Mouse (Mus musculus) lung, postnatal 0 days (tissue): ENCODE measurements around the gene Tiparp. TPM values are rescaled to one million over a fixed set of nuclear protein-coding genes. Genes with fewer than 3 reads are reported as not detected.
A peak's percentile ranks its signal among the peaks of the same experiment; 100 is the strongest.

Experiments
- ATAC-seq: fragments of 200-750 bp; cut with Nextera tagmentation; 2 replicates; pipeline ENCODE4 v1.8.0; 2017; ENCODE audit warnings: moderate library complexity
- DNase-seq: peaks from one replicate; pipeline ENCODE4 v3.0.0-alpha.2; 2016; ENCODE audit warnings: low spot score
- H3K27ac ChIP-seq: fragments of 300-500 bp; sonication (generic); 2 replicates; pipeline ENCODE4 v1.5.1; 2014; ENCODE audit warnings: antibody characterized with exemption, mild to moderate bottlenecking, low read length, mixed read lengths
- H3K27me3 ChIP-seq: fragments of 300-500 bp; sonication (generic); replicated peaks from 2 replicates; pipeline ENCODE4 v1.6.1; 2014; ENCODE audit warnings: low read length, mixed read lengths; ENCODE audit not compliant: insufficient read depth
- H3K36me3 ChIP-seq: fragments of 300-500 bp; sonication (generic); 2 replicates; pipeline ENCODE4 v1.6.1; 2014; ENCODE audit warnings: low read length, mixed read lengths; ENCODE audit not compliant: insufficient read depth
- H3K4me1 ChIP-seq: fragments of 300-500 bp; sonication (generic); 2 replicates; pipeline ENCODE4 v1.6.1; 2014; ENCODE audit warnings: antibody characterized with exemption, low read depth, low read length, mixed read lengths; ENCODE audit not compliant: insufficient read depth
- H3K4me2 ChIP-seq: fragments of 300-500 bp; sonication (generic); replicated peaks from 2 replicates; pipeline ENCODE4 v1.6.1; 2014; ENCODE audit warnings: low read depth, mild to moderate bottlenecking, low read length, moderate library complexity, mixed read lengths
- H3K4me3 ChIP-seq: fragments of 300-500 bp; sonication (generic); 2 replicates; pipeline ENCODE4 v1.5.1; 2014; ENCODE audit warnings: low read depth, low read length
- H3K9ac ChIP-seq: fragments of 300-500 bp; sonication (generic); replicated peaks from 2 replicates; pipeline ENCODE4 v1.6.1; 2014; ENCODE audit warnings: low read depth, mild to moderate bottlenecking
- H3K9me3 ChIP-seq: fragments of 300-500 bp; sonication (generic); 2 replicates; pipeline ENCODE4 v1.6.1; 2016; ENCODE audit warnings: low read length, mixed read lengths
- CTCF ChIP-seq: IDR thresholded peaks from 2 replicates; pipeline ENCODE4 v1.5.1; 2016; ENCODE audit warnings: antibody characterized with exemption, mild to moderate bottlenecking
- EP300 ChIP-seq: IDR thresholded peaks from 2 replicates; pipeline ENCODE4 v1.6.1; 2016; ENCODE audit warnings: antibody characterized with exemption, mild to moderate bottlenecking, control low read depth
- WGBS: fragments of 180-500 bp; shearing (Covaris S2); extraction: QIAGEN DNeasy Blood & Tissue Kit; methylation state at CpG from one replicate; pipeline ENCODE4 v1.1.7; 2014; 5-methylcytosine and 5-hydroxymethylcytosine counted together
- polyA plus RNA-seq: library from polyadenylated mRNA; unstranded; fragments of >200 nt; fragmentation: Nextera tagmentation; extraction: Ambion mirVana; gene quantifications from 2 replicates; pipeline ENCODE4 v1.2.1, GENCODE M21; 2015

Gene Tiparp
- polyA plus RNA-seq, 1 experiment from 2014 or later: 45.1 TPM

GRCm38 (mm10) chr3:65487419-65488088 is 40.7 kb upstream of the Tiparp start:
- 56% methylated on average over 2 of the region's 2 CpGs for WGBS
- H3K36me3 ChIP-seq: no peaks in the 10 kb centered on the region
- no peak overlapping the region for H3K27ac ChIP-seq
- ATAC-seq (no peak), DNase-seq (no peak)
- H3K9ac ChIP-seq: no peak overlapping the region
- no peak overlapping the region for H3K4me2 ChIP-seq
- no peak overlapping the region for H3K4me3 ChIP-seq
- H3K27me3 ChIP-seq: no peaks in the 10 kb centered on the region
- no peaks in the 10 kb centered on the region for H3K9me3 ChIP-seq
- no peaks in the 10 kb centered on the region for H3K4me1 ChIP-seq
- TF ChIP-seq EP300: no peak
- no peak for TF ChIP-seq CTCF

- no peak overlapping the region for H3K27ac ChIP-seq
- H3K4me1 ChIP-seq: no peaks in the 10 kb centered on the region
- H3K36me3 ChIP-seq: no peaks in the 10 kb centered on the region
- H3K27me3 ChIP-seq: no peaks in the 10 kb centered on the region
- ATAC-seq: no peak
- no peak overlapping the region for H3K4me3 ChIP-seq
- H3K9me3 ChIP-seq: no peaks in the 10 kb centered on the region
- no peak overlapping the region for H3K4me2 ChIP-seq
- DNase-seq: no peak
- no peak overlapping the region for H3K9ac ChIP-seq
- TF ChIP-seq EP300 (no peak), CTCF (no peak)
- 46% methylated on average over 1 of the region's 1 CpGs for WGBS
Measured at GRCm38 (mm10) chr3:65488556-65489244, 39.5 kb upstream of the Tiparp start.

GRCm38 (mm10) chr3:65489601-65490000 is 38.6 kb upstream of the Tiparp start:
- DNase-seq: no peak
- H3K9ac ChIP-seq: no peak overlapping the region
- no peaks in the 10 kb centered on the region for H3K27me3 ChIP-seq
- no peaks in the 10 kb centered on the region for H3K36me3 ChIP-seq
- 80% methylated on average over 6 of the region's 6 CpGs for WGBS
- H3K27ac ChIP-seq: no peak overlapping the region
- no peak overlapping the region for H3K4me3 ChIP-seq
- H3K9me3 ChIP-seq: no peaks in the 10 kb centered on the region
- H3K4me1 ChIP-seq: no peaks in the 10 kb centered on the region; the same call in 1 of the 2 replicates
- H3K4me2 ChIP-seq: no peak overlapping the region
- ATAC-seq: no peak
- no peak for TF ChIP-seq EP300
- no peak for TF ChIP-seq CTCF

GRCm38 (mm10) chr3:65494291-65494763 is 33.9 kb upstream of the Tiparp start:
- Histone ChIP-seq H3K9ac (0 out of 2 replicates have a peak overlapping the region, but pooled peaks have one; percentile 2), H3K4me2 (peak overlapping the region; percentile 47), H3K4me3 (peak overlapping the region; percentile 19), H3K27ac (peak overlapping the region; percentile 44), H3K4me1 (no peaks in the 10 kb centered on the region; the same call in 1 of the 2 replicates), H3K36me3 (no peaks in the 10 kb centered on the region), H3K27me3 (no peaks in the 10 kb centered on the region), H3K9me3 (no peaks in the 10 kb centered on the region)
- DNase-seq: peak; percentile 59
- WGBS: 12% methylated on average over 9 of the region's 9 CpGs
- TF ChIP-seq EP300 (no peak), CTCF (0 out of 2 replicates have a peak, but pooled peaks have one; percentile 24)
- peak; percentile 57; the same call in 1 of the 2 replicates for ATAC-seq

GRCm38 (mm10) chr3:65507766-65508165 is 20.4 kb upstream of the Tiparp start:
- no peaks in the 10 kb centered on the region for H3K27me3 ChIP-seq
- H3K27ac ChIP-seq: no peak overlapping the region
- DNase-seq (no peak), ATAC-seq (no peak)
- WGBS: 79% methylated on average over 2 of the region's 2 CpGs
- TF ChIP-seq CTCF (no peak), EP300 (no peak)
- no peaks in the 10 kb centered on the region for H3K4me1 ChIP-seq
- H3K9ac ChIP-seq: no peak overlapping the region
- H3K9me3 ChIP-seq: no peaks in the 10 kb centered on the region
- H3K4me3 ChIP-seq: no peak overlapping the region
- H3K36me3 ChIP-seq: no peaks in the 10 kb centered on the region
- no peak overlapping the region for H3K4me2 ChIP-seq

GRCm38 (mm10) chr3:65510588-65510987 is 17.6 kb upstream of the Tiparp start:
- no peak overlapping the region for H3K4me2 ChIP-seq
- no peak; the same call in 1 of the 2 replicates for ATAC-seq
- no peak overlapping the region for H3K4me3 ChIP-seq
- DNase-seq: no peak
- 59% methylated on average over 2 of the region's 2 CpGs for WGBS
- no peaks in the 10 kb centered on the region for H3K9me3 ChIP-seq
- H3K36me3 ChIP-seq: no peaks in the 10 kb centered on the region
- no peak overlapping the region for H3K9ac ChIP-seq
- no peak for TF ChIP-seq EP300
- TF ChIP-seq CTCF: no peak
- H3K27me3 ChIP-seq: no peaks in the 10 kb centered on the region
- H3K27ac ChIP-seq: no peak overlapping the region
- H3K4me1 ChIP-seq: no peaks in the 10 kb centered on the region
